Mouse (Mus musculus) bone marrow macrophage, adult 2 months (primary cell): ENCODE measurements around the gene Gpsm1.

Experiments used
- CTCF ChIP-seq: IDR thresholded peaks from 2 replicates; pipeline ENCODE4 v1.5.1; 2012; ENCODE audit warnings: low read depth, mild to moderate bottlenecking, low read length, moderate library complexity
- POLR2A ChIP-seq: IDR thresholded peaks from 2 replicates; pipeline ENCODE4 v1.6.1; 2012; ENCODE audit warnings: mild to moderate bottlenecking, low read depth, low read length, borderline replicate concordance

GRCm38 (mm10) chr2:26357484-26357883 lies 42.2 kb downstream of the Gpsm1 start:
- TF ChIP-seq POLR2A (no peak), CTCF (no peak)
